Mouse (Mus musculus) layer of hippocampus, postnatal 10 days (tissue): Measurements from ENCODE around the gene Ccdc62. TPM values are rescaled to one million over a fixed set of nuclear protein-coding genes. Genes with fewer than 3 reads are reported as not detected.

ENCODE experiments used
- DNase-seq, 2 experiments: peaks; one replicate each; pipeline ENCODE4 v3.0.0; 2021; ENCODE audit warnings: low spot score in 2 of 2
- total RNA-seq, 2 experiments: library from RNA; stranded (reverse); gene quantifications; 2 replicates each; pipeline ENCODE4 v1.2.3; 2021

The Ccdc62 gene
- total RNA-seq, 2 experiments from 2014 or later = 2.9 to 3.3 TPM

GRCm38 (mm10) chr5:123933957-123934591 lies 3.6 kb downstream of the Ccdc62 start:
- DNase-seq = no peak

GRCm38 (mm10) chr5:123935931-123936330 lies 5.5 kb downstream of the Ccdc62 start:
- no peak for DNase-seq

- no peak for DNase-seq
These were observed 8.0 kb downstream of the Ccdc62 start for GRCm38 (mm10) chr5:123938479-123938878.

GRCm38 (mm10) chr5:123946546-123946945 lies 16.1 kb downstream of the Ccdc62 start:
- DNase-seq = no peak

- no peak for DNase-seq
These were observed 16.7 kb downstream of the Ccdc62 start for GRCm38 (mm10) chr5:123947041-123947761.

- DNase-seq = no peak
These were observed 22.0 kb downstream of the Ccdc62 start for GRCm38 (mm10) chr5:123952365-123953045.

GRCm38 (mm10) chr5:123957213-123957612 lies 26.7 kb downstream of the Ccdc62 start:
- DNase-seq = no peak

- no peak for DNase-seq
These were observed 28.5 kb downstream of the Ccdc62 start for GRCm38 (mm10) chr5:123959018-123959417.

GRCm38 (mm10) chr5:123960129-123960528 lies 29.6 kb downstream of the Ccdc62 start:
- no peak for DNase-seq

GRCm38 (mm10) chr5:123961046-123961445 lies 30.6 kb downstream of the Ccdc62 start:
- DNase-seq = no peak

GRCm38 (mm10) chr5:123964208-123964607 lies 33.7 kb downstream of the Ccdc62 start:
- DNase-seq = no peak

GRCm38 (mm10) chr5:123966759-123967158 lies 36.3 kb downstream of the Ccdc62 start:
- no peak for DNase-seq

- no peak for DNase-seq
These were observed 38.0 kb downstream of the Ccdc62 start for GRCm38 (mm10) chr5:123968468-123968867.

- DNase-seq = no peak
These were observed 38.7 kb downstream of the Ccdc62 start for GRCm38 (mm10) chr5:123969216-123969615.

GRCm38 (mm10) chr5:123970576-123970975 lies 40.1 kb downstream of the Ccdc62 start:
- DNase-seq = no peak

- no peak for DNase-seq
These were observed 42.0 kb downstream of the Ccdc62 start for GRCm38 (mm10) chr5:123972453-123972852.

- DNase-seq = peak; percentile 62 to 79
These were observed 43.1 kb downstream of the Ccdc62 start, which contains the start of gene Hip1r for GRCm38 (mm10) chr5:123973299-123974178. TSS of gene Hip1r (plus strand) at chr5:123973628.

- peak in 1 of 2 experiments; percentile 38 for DNase-seq
These were observed 43.7 kb downstream of the Ccdc62 start for GRCm38 (mm10) chr5:123974179-123974485.

- no peak for DNase-seq
These were observed 44.2 kb downstream of the Ccdc62 start for GRCm38 (mm10) chr5:123974616-123975111.

GRCm38 (mm10) chr5:123975668-123976180 lies 45.2 kb downstream of the Ccdc62 start:
- no peak for DNase-seq

- no peak for DNase-seq
These were observed 46.8 kb downstream of the Ccdc62 start for GRCm38 (mm10) chr5:123977231-123977630.
